Mouse (Mus musculus): ENCODE measurements around the gene Chsy1.

DNA sequence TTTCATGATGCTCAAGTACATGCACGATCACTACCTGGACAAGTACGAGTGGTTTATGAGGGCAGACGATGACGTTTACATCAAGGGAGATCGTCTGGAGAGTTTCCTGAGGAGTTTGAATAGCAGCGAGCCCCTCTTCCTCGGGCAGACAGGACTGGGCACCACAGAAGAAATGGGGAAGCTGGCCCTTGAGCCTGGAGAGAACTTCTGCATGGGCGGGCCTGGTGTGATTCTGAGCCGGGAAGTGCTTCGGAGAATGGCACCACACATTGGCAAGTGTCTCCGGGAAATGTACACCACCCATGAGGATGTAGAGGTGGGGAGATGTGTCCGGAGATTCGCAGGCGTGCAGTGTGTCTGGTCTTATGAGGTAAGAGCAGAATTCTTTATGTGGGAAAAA lies 16.1 kb downstream of the Chsy1 start:
- TF ChIP-seq CTCF (IDR thresholded peaks at IDR 0.05; ENCODE audit: extremely low read depth, insufficient read depth, low read length): no peak
- TF ChIP-seq POLR2A (IDR thresholded peaks at IDR 0.05; ENCODE audit: extremely low read depth, insufficient read depth, low read length): no peak
